Mouse (Mus musculus) forebrain, embryonic 11.5 days (tissue): ENCODE data around the gene Rel. TPM values are rescaled to one million over a fixed set of nuclear protein-coding genes. Genes with fewer than 3 reads are reported as not detected.

Source experiments
- ATAC-seq: fragments of 200-750 bp; cut with Nextera tagmentation; replicated peaks from 2 replicates; pipeline ENCODE4 v1.8.0; 2017; ENCODE audit warnings: moderate TSS enrichment; ENCODE audit not compliant: low FRiP score
- DNase-seq: peaks from one replicate; pipeline ENCODE4 v3.0.0-alpha.2; 2017; ENCODE audit warnings: low spot score
- H3K27ac ChIP-seq: fragments of 300-500 bp; sonication (generic); 2 replicates; pipeline ENCODE4 v1.5.1; 2014; ENCODE audit warnings: low read depth, low read length
- H3K27me3 ChIP-seq: fragments of 300-500 bp; sonication (generic); 2 replicates; pipeline ENCODE4 v1.6.1; 2014; ENCODE audit warnings: mild to moderate bottlenecking, low read length, mixed read lengths; ENCODE audit not compliant: control insufficient read depth, insufficient read depth
- H3K36me3 ChIP-seq: fragments of 300-500 bp; sonication (generic); 2 replicates; pipeline ENCODE4 v1.6.1; 2014; ENCODE audit warnings: mild to moderate bottlenecking, low read length, moderate library complexity, mixed read lengths; ENCODE audit not compliant: control insufficient read depth, insufficient read depth
- H3K4me1 ChIP-seq: fragments of 300-500 bp; sonication (generic); replicated peaks from 2 replicates; pipeline ENCODE4 v1.6.1; 2014; ENCODE audit warnings: low read length, mixed read lengths; ENCODE audit not compliant: control insufficient read depth, insufficient read depth
- H3K4me2 ChIP-seq: fragments of 300-500 bp; sonication (generic); 2 replicates; pipeline ENCODE4 v1.6.1; 2014; ENCODE audit warnings: low read depth, mild to moderate bottlenecking, low read length, moderate library complexity, mixed read lengths; ENCODE audit not compliant: severe bottlenecking
- H3K4me3 ChIP-seq: fragments of 300-500 bp; sonication (generic); 2 replicates; pipeline ENCODE4 v1.5.1; 2014; ENCODE audit warnings: low read depth, low read length
- H3K9ac ChIP-seq: fragments of 300-500 bp; sonication (generic); 2 replicates; pipeline ENCODE4 v1.6.1; 2014; ENCODE audit warnings: low read length
- H3K9me3 ChIP-seq: fragments of 300-500 bp; sonication (generic); 2 replicates; pipeline ENCODE4 v1.6.1; 2016; ENCODE audit warnings: low read length, mixed read lengths; ENCODE audit not compliant: control insufficient read depth
- WGBS: fragments of 180-500 bp; shearing (Covaris S2); extraction: QIAGEN DNeasy Blood & Tissue Kit; methylation state at CpG from one replicate; pipeline ENCODE4 v1.1.7; 2014; 5-methylcytosine and 5-hydroxymethylcytosine counted together
- polyA plus RNA-seq: library from polyadenylated mRNA; unstranded; fragments of >200 nt; fragmentation: Nextera tagmentation; extraction: Ambion mirVana; gene quantifications from 2 replicates; pipeline ENCODE4 v1.2.1, GENCODE M21; 2014

Rel gene
- polyA plus RNA-seq, 1 experiment from 2014 or later = 0.67 TPM

- Histone ChIP-seq H3K9me3 (no peaks in the 10 kb centered on the region), H3K27ac (no peak overlapping the region), H3K27me3 (no peaks in the 10 kb centered on the region), H3K36me3 (peaks cover 5% of the 10 kb centered on the region; the same call in 1 of the 2 replicates), H3K9ac (no peak overlapping the region), H3K4me3 (no peak overlapping the region), H3K4me1 (no peaks in the 10 kb centered on the region), H3K4me2 (no peak overlapping the region)
- ATAC-seq (no peak), DNase-seq (no peak)
- WGBS = 95% methylated on average over 2 of the region's 2 CpGs
Observed at GRCm38 (mm10) chr11:23718856-23719255, 51.9 kb downstream of the Rel start.

- WGBS = 88% methylated on average over 3 of the region's 3 CpGs
Observed at GRCm38 (mm10) chr11:23712299-23712698, 58.5 kb downstream of the Rel start.

GRCm38 (mm10) chr11:23704604-23705294 lies 66.0 kb downstream of the Rel start:
- no peak overlapping the region for H3K27ac ChIP-seq
- ATAC-seq (no peak), DNase-seq (no peak)
- no peaks in the 10 kb centered on the region for H3K4me1 ChIP-seq
- H3K9me3 ChIP-seq = no peaks in the 10 kb centered on the region
- H3K27me3 ChIP-seq = no peaks in the 10 kb centered on the region
- WGBS = 87% methylated on average over 7 of the region's 7 CpGs
- no peak overlapping the region for H3K4me3 ChIP-seq
- no peak overlapping the region for H3K9ac ChIP-seq
- no peaks in the 10 kb centered on the region; the same call in 1 of the 2 replicates for H3K36me3 ChIP-seq
- H3K4me2 ChIP-seq = no peak overlapping the region

More at GRCm38 (mm10) chr11:23712299-23712698, 58.5 kb downstream of the Rel start:
- no peak for DNase-seq
- Histone ChIP-seq H3K9me3 (no peaks in the 10 kb centered on the region), H3K4me2 (no peak overlapping the region), H3K27me3 (no peaks in the 10 kb centered on the region), H3K27ac (no peak overlapping the region), H3K4me3 (no peak overlapping the region), H3K9ac (no peak overlapping the region), H3K36me3 (no peaks in the 10 kb centered on the region; the same call in 1 of the 2 replicates), H3K4me1 (no peaks in the 10 kb centered on the region)
- no peak for ATAC-seq

- no peak for ATAC-seq
- Histone ChIP-seq H3K9ac (no peak overlapping the region), H3K27me3 (no peaks in the 10 kb centered on the region), H3K4me3 (no peak overlapping the region), H3K27ac (no peak overlapping the region), H3K4me2 (no peak overlapping the region), H3K9me3 (no peaks in the 10 kb centered on the region), H3K36me3 (no peaks in the 10 kb centered on the region; the same call in 1 of the 2 replicates), H3K4me1 (no peaks in the 10 kb centered on the region)
- WGBS = 97% methylated on average over 3 of the region's 3 CpGs
- no peak for DNase-seq
Observed at GRCm38 (mm10) chr11:23701831-23702230, 68.9 kb downstream of the Rel start.

GRCm38 (mm10) chr11:23699414-23700095 lies 71.2 kb downstream of the Rel start:
- ATAC-seq (no peak), DNase-seq (no peak)
- 71% methylated on average over 3 of the region's 3 CpGs for WGBS
- no peaks in the 10 kb centered on the region; the same call in 1 of the 2 replicates for H3K36me3 ChIP-seq
- H3K27ac ChIP-seq = no peak overlapping the region
- no peaks in the 10 kb centered on the region for H3K27me3 ChIP-seq
- H3K4me2 ChIP-seq = no peak overlapping the region
- no peak overlapping the region for H3K4me3 ChIP-seq
- no peaks in the 10 kb centered on the region for H3K9me3 ChIP-seq
- H3K9ac ChIP-seq = no peak overlapping the region
- no peaks in the 10 kb centered on the region for H3K4me1 ChIP-seq

GRCm38 (mm10) chr11:23698526-23698925 lies 72.2 kb downstream of the Rel start:
- Histone ChIP-seq H3K9ac (no peak overlapping the region), H3K4me1 (no peaks in the 10 kb centered on the region), H3K4me2 (no peak overlapping the region), H3K36me3 (no peaks in the 10 kb centered on the region; the same call in 1 of the 2 replicates), H3K27me3 (no peaks in the 10 kb centered on the region), H3K4me3 (no peak overlapping the region), H3K9me3 (no peaks in the 10 kb centered on the region), H3K27ac (no peak overlapping the region)
- WGBS = 82% methylated on average over 2 of the region's 2 CpGs
- DNase-seq = no peak
- no peak for ATAC-seq

- DNase-seq (no peak), ATAC-seq (no peak)
- no peak overlapping the region for H3K4me2 ChIP-seq
- H3K27me3 ChIP-seq = no peaks in the 10 kb centered on the region
- H3K36me3 ChIP-seq = no peaks in the 10 kb centered on the region
- no peaks in the 10 kb centered on the region for H3K4me1 ChIP-seq
- H3K9me3 ChIP-seq = no peaks in the 10 kb centered on the region
- no peak overlapping the region for H3K27ac ChIP-seq
- no peak overlapping the region for H3K9ac ChIP-seq
- no peak overlapping the region for H3K4me3 ChIP-seq
Observed at GRCm38 (mm10) chr11:23695847-23696246, 74.9 kb downstream of the Rel start.

- DNase-seq (no peak), ATAC-seq (no peak)
- H3K9ac ChIP-seq = no peak overlapping the region
- no peak overlapping the region for H3K4me3 ChIP-seq
- H3K4me2 ChIP-seq = no peak overlapping the region
- no peaks in the 10 kb centered on the region for H3K4me1 ChIP-seq
- WGBS = 83% methylated on average over 2 of the region's 2 CpGs
- no peaks in the 10 kb centered on the region for H3K27me3 ChIP-seq
- no peaks in the 10 kb centered on the region for H3K36me3 ChIP-seq
- no peak overlapping the region for H3K27ac ChIP-seq
- H3K9me3 ChIP-seq = no peaks in the 10 kb centered on the region
Observed at GRCm38 (mm10) chr11:23693286-23693685, 77.5 kb downstream of the Rel start.
